Mouse (Mus musculus) lung, adult 18-20 months (tissue): ENCODE data around the gene Hoxa3.

ENCODE experiments used
- DNase-seq, 2 experiments: peaks; one replicate each; pipeline ENCODE4 v3.0.0; 2022; ENCODE audit warnings: mixed read lengths in 2 of 2

The Hoxa3 gene

DNA sequence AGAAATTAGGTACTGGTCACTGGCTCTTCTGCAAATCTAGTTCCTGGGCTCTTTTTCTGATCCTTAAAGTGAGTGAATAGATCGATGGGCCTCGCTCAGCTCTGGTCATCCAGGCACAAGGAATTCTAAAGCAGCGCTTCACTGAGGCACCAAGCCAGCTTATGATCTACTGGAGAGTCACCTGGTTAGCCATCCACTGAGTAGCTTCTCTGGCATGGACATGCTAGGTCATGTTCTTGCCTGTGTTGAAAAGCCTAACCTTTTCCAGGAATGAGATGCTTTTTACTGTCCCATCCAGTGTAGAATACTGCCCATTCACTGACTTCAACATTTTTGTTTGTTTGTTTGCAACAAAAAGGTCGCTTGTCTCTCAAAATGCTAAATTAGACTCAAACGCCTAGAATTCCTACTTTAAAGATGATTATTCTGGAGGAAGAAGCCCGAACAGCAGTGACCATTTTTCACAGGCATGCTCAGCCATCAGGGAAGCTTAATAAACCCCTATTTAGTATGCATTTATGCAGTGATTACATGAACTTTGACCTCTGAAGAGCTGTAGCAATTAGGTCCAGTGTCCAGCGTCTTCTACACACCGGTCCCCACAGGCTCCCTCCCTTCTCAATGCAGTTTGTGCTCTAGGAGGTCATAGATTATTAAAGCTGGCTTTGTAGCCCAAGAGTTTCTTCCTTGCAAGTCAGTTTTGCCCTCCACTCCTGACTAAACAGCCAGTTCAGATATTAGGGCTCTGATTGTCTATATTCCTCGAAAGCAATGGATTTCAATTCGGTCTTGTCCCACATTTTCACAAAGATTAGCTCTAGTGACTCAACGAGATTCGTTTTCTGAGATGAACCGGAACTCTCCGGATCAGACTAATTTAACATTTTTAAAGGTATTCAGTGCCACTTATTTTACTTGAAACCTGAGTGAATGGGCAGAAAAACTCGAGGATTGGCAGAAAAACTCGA lies 60.6 kb downstream of the Hoxa3 start:
- no peak for DNase-seq

DNA sequence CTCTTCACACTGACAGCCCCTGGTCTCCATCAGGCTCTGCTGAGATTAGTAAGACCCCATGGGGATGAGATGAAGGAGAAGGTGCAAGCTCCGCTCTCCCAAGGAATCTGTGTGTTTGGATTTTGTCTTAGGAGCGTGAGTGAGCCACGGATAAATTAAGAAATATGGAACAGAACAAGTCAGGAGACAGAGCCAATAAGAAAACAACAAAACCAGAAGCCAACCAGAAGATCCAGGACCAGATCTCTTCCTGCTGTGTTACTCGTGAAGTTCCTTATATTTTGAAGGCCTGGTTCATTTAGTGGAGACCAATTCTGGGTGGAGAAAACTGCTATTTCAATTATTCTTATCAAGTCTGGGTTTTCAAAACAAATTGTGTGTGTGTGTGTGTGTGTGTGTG lies 61.6 kb downstream of the Hoxa3 start:
- no peak for DNase-seq

DNA sequence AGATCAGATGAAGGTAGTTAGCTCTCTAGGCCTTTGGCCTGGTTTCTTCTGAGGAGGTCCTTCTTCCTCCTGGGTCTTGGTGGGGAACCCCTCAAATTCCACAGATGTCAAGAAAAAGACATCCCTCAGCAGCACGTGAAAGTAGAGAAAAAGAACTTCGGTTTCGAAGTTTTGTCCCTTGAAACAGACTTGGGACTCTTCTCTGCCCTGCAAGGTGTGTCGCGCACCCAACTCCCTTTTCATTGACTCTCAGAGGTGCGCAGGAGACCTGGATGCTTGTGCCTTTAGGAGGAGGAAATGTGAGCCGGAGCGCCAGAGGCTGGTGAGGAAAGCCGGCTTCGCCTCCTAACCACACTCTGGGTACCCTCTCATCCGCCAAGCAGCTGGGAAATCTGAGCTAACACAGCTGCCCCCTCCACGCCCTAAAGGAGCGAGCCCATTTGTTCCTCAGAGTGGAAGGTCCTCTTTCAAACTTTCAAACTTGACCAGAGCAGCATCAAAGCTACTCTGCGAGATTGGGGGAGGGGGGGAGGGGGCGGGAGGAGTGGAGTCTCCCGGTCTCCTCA lies 62.7 kb downstream of the Hoxa3 start:
- no peak for DNase-seq

DNA sequence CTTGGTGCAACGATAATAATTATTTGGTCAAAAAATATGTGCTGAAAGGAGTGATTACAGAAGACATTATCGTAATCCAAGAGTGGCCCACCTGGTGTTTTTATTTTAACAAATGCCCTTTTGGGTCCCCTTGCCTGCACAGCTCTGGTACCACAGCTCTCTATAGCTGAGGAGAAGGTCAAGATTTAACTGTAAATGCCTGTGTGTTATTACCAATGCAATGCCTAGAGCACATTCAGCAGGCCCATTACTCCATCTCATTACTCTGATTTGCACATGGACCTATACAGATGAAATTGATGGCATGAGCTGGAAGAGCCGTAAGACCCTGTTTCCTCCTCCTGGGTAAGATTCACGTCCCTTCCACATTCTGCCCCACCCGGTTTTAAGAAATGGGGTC lies 74.0 kb downstream of the Hoxa3 start:
- no peak for DNase-seq

DNA sequence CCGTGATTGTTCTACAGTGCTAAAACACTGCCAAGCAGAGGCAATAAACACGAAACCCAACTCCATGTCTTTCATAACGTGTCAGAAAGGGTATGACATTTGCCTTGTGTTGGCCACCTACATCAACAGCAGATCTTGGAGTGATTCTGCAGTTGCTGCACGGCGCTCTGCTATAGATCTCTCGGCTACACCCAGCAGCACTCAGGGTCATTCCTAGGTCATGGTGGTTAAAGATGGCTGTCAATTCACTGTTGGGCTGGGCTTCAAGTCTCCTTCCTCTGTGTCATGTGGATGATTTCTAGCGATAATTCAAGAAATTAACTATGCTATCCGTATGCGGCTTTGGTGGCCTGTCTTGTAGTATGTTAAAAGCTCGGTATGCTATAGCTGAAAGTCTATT lies 74.6 kb downstream of the Hoxa3 start:
- DNase-seq: no peak

DNA sequence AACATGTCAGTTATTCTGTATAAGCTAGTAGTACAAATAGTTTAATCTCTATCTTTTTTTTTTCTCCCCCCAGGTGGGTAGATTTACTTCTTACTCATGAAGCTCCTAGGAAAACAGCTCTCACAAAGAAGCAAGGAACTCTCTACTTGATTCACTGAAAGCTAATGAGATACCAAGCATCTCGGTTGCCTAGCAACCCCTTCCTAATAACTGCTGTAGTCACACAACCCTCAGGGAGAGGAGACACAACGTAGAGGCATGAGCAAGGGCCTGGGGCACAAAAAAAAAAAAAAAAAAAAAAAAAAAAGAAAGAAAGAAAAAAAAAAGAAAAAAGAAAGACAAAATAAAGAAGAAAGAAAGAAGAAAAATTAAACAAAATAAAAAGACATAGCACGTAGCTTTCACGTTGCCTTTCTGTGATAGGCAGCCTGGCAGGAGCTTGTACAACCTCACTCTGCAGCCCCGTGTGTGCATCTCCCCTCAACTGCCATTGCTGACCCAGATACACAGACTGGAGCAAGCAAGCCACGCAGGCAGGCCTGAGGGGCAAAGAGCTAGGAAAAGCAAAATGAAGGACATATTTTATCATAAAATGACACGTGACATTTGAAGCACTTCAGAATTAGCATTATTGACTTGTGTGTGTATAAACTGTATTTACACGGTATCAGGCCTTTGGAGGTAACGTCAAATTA lies 75.1 kb downstream of the Hoxa3 start:
- no peak for DNase-seq

DNA sequence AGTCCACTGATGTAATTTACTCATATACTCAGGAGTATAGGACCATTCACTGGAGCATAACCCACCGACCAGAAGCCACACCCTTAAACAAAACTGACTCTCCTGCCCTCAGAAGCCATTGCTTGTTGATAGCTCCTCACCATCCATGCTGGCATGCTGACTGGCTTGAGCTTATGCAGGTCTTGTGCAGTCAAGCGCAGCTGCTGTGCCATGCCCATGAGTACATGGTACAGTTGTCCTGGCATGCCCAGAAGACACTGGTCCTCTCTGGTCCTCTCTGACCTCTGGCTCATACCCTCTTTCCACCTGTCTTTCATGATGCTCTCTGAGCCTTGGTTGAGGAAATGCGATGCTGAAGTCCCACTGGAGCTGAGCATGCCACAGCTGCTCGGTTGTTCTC lies 89.5 kb downstream of the Hoxa3 start:
- no peak for DNase-seq

DNA sequence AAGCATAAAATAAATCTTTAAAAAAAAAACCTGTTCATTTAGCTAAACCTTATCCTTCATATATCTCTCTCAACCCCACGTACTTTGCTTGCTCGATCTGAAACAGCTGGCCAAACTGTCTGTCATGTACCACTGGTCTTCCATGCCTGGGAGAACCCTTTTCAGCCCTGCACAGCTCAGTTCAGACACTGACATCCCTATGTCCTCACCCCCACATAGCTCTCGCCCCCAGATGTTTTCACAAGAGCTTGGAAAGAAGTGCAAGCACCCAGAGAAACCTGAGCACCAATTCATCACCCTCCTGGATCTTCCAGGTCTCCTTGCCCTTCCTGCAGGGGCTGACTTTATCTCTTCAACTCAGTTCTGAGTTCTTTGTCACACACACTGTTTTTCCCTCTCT lies 92.0 kb downstream of the Hoxa3 start:
- no peak for DNase-seq
